Mouse (Mus musculus): ENCODE measurements around the gene Cyp2d11. TPM values are rescaled to one million over a fixed set of nuclear protein-coding genes. Genes with fewer than 3 reads are reported as not detected.
"Not testable (repeated sequence)": the region's sequence is repeated elsewhere in the genome, so short reads cannot be mapped to it uniquely, and the experiment has no call there.

The Cyp2d11 gene
- polyA plus RNA-seq, 1 experiment from 2014 or later: not detected

GRCm38 (mm10) chr15:82379511-82379870 lies 14.3 kb downstream of the Cyp2d11 start:
- peaks cover 7% of the 10 kb centered on the region; the same call in 1 of the 2 replicates for H3K27me3 ChIP-seq (replicated peaks)

GRCm38 (mm10) chr15:82378261-82379180 lies 15.3 kb downstream of the Cyp2d11 start:
- H3K4me3 ChIP-seq: 0 out of 2 replicates have a peak overlapping the region, but pooled peaks have one; percentile 2
- peak overlapping the region; percentile 76 for H3K27ac ChIP-seq

More at GRCm38 (mm10) chr15:82379511-82379870, 14.3 kb downstream of the Cyp2d11 start:
- Histone ChIP-seq H3K9me3 (replicated peaks) (no peaks in the 10 kb centered on the region), H3K9ac (peak overlapping the region; percentile 62), H3K4me3 (peak overlapping the region; percentile 56), H3K4me2 (peak overlapping the region; percentile 75), H3K4me1 (peaks cover 23% of the 10 kb centered on the region; the same call in 1 of the 2 replicates), H3K36me3 (no peaks in the 10 kb centered on the region), H3K27ac (peak overlapping the region; percentile 76)
- peak; percentile 76 for ATAC-seq
- 10% methylated on average over 7 of the region's 7 CpGs for WGBS (ENCODE audit: insufficient replicate concordance)

GRCm38 (mm10) chr15:82377701-82378100 lies 16.1 kb downstream of the Cyp2d11 start:
- Histone ChIP-seq H3K9ac (no peak overlapping the region), H3K4me2 (peak overlapping the region; percentile 75), H3K27me3 (replicated peaks) (peaks cover 7% of the 10 kb centered on the region; the same call in 1 of the 2 replicates), H3K27ac (no peak overlapping the region), H3K36me3 (peaks cover 6% of the 10 kb centered on the region; the same call in 1 of the 2 replicates), H3K9me3 (replicated peaks) (no peaks in the 10 kb centered on the region), H3K4me1 (peaks cover 23% of the 10 kb centered on the region; the same call in 1 of the 2 replicates), H3K4me3 (no peak overlapping the region)
- 64% methylated on average over 5 of the region's 5 CpGs for WGBS (ENCODE audit: insufficient replicate concordance)
- no peak for ATAC-seq

More at GRCm38 (mm10) chr15:82378261-82379180, 15.3 kb downstream of the Cyp2d11 start:
- 54% methylated on average over 15 of the region's 15 CpGs for WGBS (ENCODE audit: insufficient replicate concordance)
- no peak for ATAC-seq
- peaks cover 23% of the 10 kb centered on the region; the same call in 1 of the 2 replicates for H3K4me1 ChIP-seq
- peak overlapping the region; percentile 75 for H3K4me2 ChIP-seq
- no peak overlapping the region for H3K9ac ChIP-seq
- H3K36me3 ChIP-seq: peaks cover 4% of the 10 kb centered on the region; the same call in 1 of the 2 replicates
- peaks cover 7% of the 10 kb centered on the region; the same call in 1 of the 2 replicates for H3K27me3 ChIP-seq (replicated peaks)
- no peaks in the 10 kb centered on the region for H3K9me3 ChIP-seq (replicated peaks)

- 68% methylated on average over 17 of the region's 17 CpGs for WGBS (ENCODE audit: insufficient replicate concordance)
- Histone ChIP-seq H3K9ac (no peak overlapping the region), H3K4me3 (no peak overlapping the region), H3K27me3 (replicated peaks) (peaks cover 7% of the 10 kb centered on the region; the same call in 1 of the 2 replicates), H3K4me1 (peaks cover 23% of the 10 kb centered on the region; the same call in 1 of the 2 replicates), H3K36me3 (peaks cover 6% of the 10 kb centered on the region; the same call in 1 of the 2 replicates), H3K27ac (no peak overlapping the region), H3K4me2 (no peak overlapping the region), H3K9me3 (replicated peaks) (no peaks in the 10 kb centered on the region)
- ATAC-seq: no peak
These were observed 17.3 kb downstream of the Cyp2d11 start for GRCm38 (mm10) chr15:82376393-82377138.

GRCm38 (mm10) chr15:82375855-82376254 lies 18.0 kb downstream of the Cyp2d11 start:
- Histone ChIP-seq H3K9ac (no peak overlapping the region), H3K4me1 (peaks cover 22% of the 10 kb centered on the region; the same call in 1 of the 2 replicates), H3K27me3 (replicated peaks) (peaks cover 7% of the 10 kb centered on the region; the same call in 1 of the 2 replicates), H3K4me3 (no peak overlapping the region), H3K36me3 (peaks cover 6% of the 10 kb centered on the region; the same call in 1 of the 2 replicates), H3K9me3 (replicated peaks) (no peaks in the 10 kb centered on the region), H3K4me2 (no peak overlapping the region), H3K27ac (no peak overlapping the region)
- 70% methylated on average over 9 of the region's 9 CpGs for WGBS (ENCODE audit: insufficient replicate concordance)
- no peak for ATAC-seq

GRCm38 (mm10) chr15:82374437-82374836 lies 19.4 kb downstream of the Cyp2d11 start:
- Histone ChIP-seq H3K9ac (no peak overlapping the region), H3K27me3 (replicated peaks) (peaks cover 2% of the 10 kb centered on the region; the same call in 1 of the 2 replicates), H3K27ac (no peak overlapping the region), H3K4me2 (no peak overlapping the region), H3K9me3 (replicated peaks) (no peaks in the 10 kb centered on the region), H3K4me3 (no peak overlapping the region), H3K36me3 (peaks cover 6% of the 10 kb centered on the region; the same call in 1 of the 2 replicates), H3K4me1 (peaks cover 8% of the 10 kb centered on the region; the same call in 1 of the 2 replicates)
- WGBS (ENCODE audit: insufficient replicate concordance): 73% methylated on average over 5 of the region's 5 CpGs
- no peak for ATAC-seq

GRCm38 (mm10) chr15:82372991-82373390 lies 20.8 kb downstream of the Cyp2d11 start:
- H3K36me3 ChIP-seq: peaks cover 6% of the 10 kb centered on the region; the same call in 1 of the 2 replicates
- ATAC-seq: no peak
- 0 out of 2 replicates have a peak, but pooled peaks cover 4% of the 10 kb centered on the region for H3K4me1 ChIP-seq
- no peak overlapping the region for H3K4me3 ChIP-seq
- H3K27ac ChIP-seq: no peak overlapping the region
- no peak overlapping the region for H3K9ac ChIP-seq
- no peaks in the 10 kb centered on the region for H3K9me3 ChIP-seq (replicated peaks)
- 63% methylated on average over 5 of the region's 5 CpGs for WGBS (ENCODE audit: insufficient replicate concordance)
- H3K27me3 ChIP-seq (replicated peaks): no peaks in the 10 kb centered on the region; the same call in 1 of the 2 replicates
- no peak overlapping the region for H3K4me2 ChIP-seq

- Histone ChIP-seq H3K4me1 (no peaks in the 10 kb centered on the region), H3K27ac (no peak overlapping the region), H3K4me2 (no peak overlapping the region), H3K4me3 (no peak overlapping the region), H3K9me3 (replicated peaks) (no peaks in the 10 kb centered on the region), H3K9ac (no peak overlapping the region), H3K27me3 (replicated peaks) (no peaks in the 10 kb centered on the region; the same call in 1 of the 2 replicates), H3K36me3 (peaks cover 6% of the 10 kb centered on the region; the same call in 1 of the 2 replicates)
- WGBS (ENCODE audit: insufficient replicate concordance): 75% methylated on average over 6 of the region's 6 CpGs
- ATAC-seq: no peak
These were observed 21.4 kb downstream of the Cyp2d11 start for GRCm38 (mm10) chr15:82372446-82372845.

GRCm38 (mm10) chr15:82368851-82369250 lies 25.0 kb downstream of the Cyp2d11 start:
- Histone ChIP-seq H3K4me3 (no peak overlapping the region), H3K4me2 (no peak overlapping the region), H3K9ac (no peak overlapping the region), H3K4me1 (no peaks in the 10 kb centered on the region), H3K9me3 (replicated peaks) (no peaks in the 10 kb centered on the region), H3K27me3 (replicated peaks) (no peaks in the 10 kb centered on the region), H3K36me3 (peaks cover 5% of the 10 kb centered on the region; the same call in 1 of the 2 replicates), H3K27ac (no peak overlapping the region)
- 70% methylated on average over 1 of the region's 1 CpGs for WGBS (ENCODE audit: insufficient replicate concordance)
- ATAC-seq: no peak

- WGBS (ENCODE audit: insufficient replicate concordance): 68% methylated on average over 4 of the region's 4 CpGs
- Histone ChIP-seq H3K4me2 (no peak overlapping the region), H3K4me3 (no peak overlapping the region), H3K9ac (no peak overlapping the region), H3K9me3 (replicated peaks) (no peaks in the 10 kb centered on the region), H3K36me3 (no peaks in the 10 kb centered on the region), H3K27ac (no peak overlapping the region), H3K27me3 (replicated peaks) (no peaks in the 10 kb centered on the region), H3K4me1 (no peaks in the 10 kb centered on the region)
- ATAC-seq: no peak
These were observed 25.7 kb downstream of the Cyp2d11 start for GRCm38 (mm10) chr15:82368146-82368545.

- H3K4me3 ChIP-seq; H3K27me3 ChIP-seq (replicated peaks); H3K9me3 ChIP-seq (replicated peaks); H3K9ac ChIP-seq; ATAC-seq; H3K36me3 ChIP-seq; H3K27ac ChIP-seq: not testable (repeated sequence)
- 9% methylated on average over 6 of the region's 9 CpGs for WGBS (ENCODE audit: insufficient replicate concordance)
- Histone ChIP-seq H3K4me1 (peaks cover 14% of the 10 kb centered on the region), H3K4me2 (peak overlapping the region; percentile 49)
These were observed 29.3 kb downstream of the Cyp2d11 start for GRCm38 (mm10) chr15:82364561-82364960.

All from liver, embryonic 12.5 days (tissue).